Comparison of ENCODE assay signal across 17 mouse cellular contexts in the genomic region with DNA sequence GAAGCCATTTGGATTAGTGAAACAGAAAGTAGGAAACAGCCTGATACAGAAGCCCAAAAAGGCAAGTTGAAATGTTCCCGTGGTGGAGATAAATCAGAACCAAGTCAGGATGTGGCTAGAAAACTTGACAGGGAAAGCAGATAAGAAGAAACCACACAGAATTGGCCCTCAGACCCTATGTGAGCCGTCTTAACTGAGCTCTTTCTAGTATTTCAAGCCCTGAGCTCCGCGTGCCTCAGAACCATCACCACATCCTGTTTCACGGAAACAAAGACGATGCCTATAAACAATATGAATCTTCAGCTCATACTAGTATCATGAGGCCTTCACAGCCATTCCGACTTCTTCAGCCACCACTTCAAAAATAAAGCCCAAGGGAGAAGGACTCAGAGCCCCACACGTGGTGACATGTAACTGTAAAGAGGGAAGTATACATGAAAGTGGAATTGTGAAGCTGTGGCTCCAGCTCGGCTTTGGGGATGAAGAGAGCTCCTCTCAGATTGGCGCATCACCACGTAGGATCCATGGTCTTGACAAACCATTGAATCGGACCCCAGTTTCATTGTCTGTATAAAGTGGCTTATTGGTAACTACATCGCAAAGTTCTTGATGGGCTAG.
DNase-seq lines count a peak whose midpoint lies in the region; ATAC-seq and TF ChIP-seq lines count a peak whose summit lies in the region.
"Had no signal": no experiment of that assay in that cellular context is flagged by ENCODE, and none has a peak within 500 bp of the region (broad histone marks: within the 10 kb centered on the region; RNA-seq: fewer than 3 reads in every experiment).

No protein-coding gene starts in this region.

- H3K9me3 ChIP-seq in kidney, embryonic 14.5 days (ENCODE audit: control insufficient read depth, low read length) = no peaks in the 10 kb centered on the region
- no peaks in the 10 kb centered on the region for H3K9me3 ChIP-seq in midbrain, embryonic 16.5 days (replicated peaks; ENCODE audit: control insufficient read depth, low read length, poor library complexity, severe bottlenecking)
- H3K9me3 ChIP-seq: embryonic facial prominence, embryonic 13.5 days had no signal

- WGBS in kidney, adult 2 months = 79% methylated on average over 13 of the region's 13 CpGs
- 83% methylated on average over 13 of the region's 13 CpGs for WGBS in kidney, embryonic 14.5 days
- WGBS in midbrain, embryonic 16.5 days = 94% methylated on average over 13 of the region's 13 CpGs

- H3K4me3 ChIP-seq in kidney, adult 2 months (ENCODE audit: insufficient read depth, low read depth, low read length) = no peak overlapping the region
- H3K4me3 ChIP-seq in kidney, embryonic 14.5 days (ENCODE audit: low read length) = no peak overlapping the region
- no peak overlapping the region for H3K4me3 ChIP-seq in midbrain, embryonic 16.5 days (ENCODE audit: low read depth, low read length)
- H3K4me3 ChIP-seq: embryonic facial prominence, embryonic 13.5 days; limb, embryonic 12.5 days had no signal

- no peak for TF ChIP-seq CTCF in kidney, adult 2 months (conservative IDR thresholded peaks at IDR 0.05; ENCODE audit: insufficient read depth, insufficient read length, low read depth, low read length)

- DNase-seq in kidney, adult 2 months = peak; percentile 27
- peak; percentile 65 for DNase-seq in CD4-positive, CD25-positive, alpha-beta regulatory T cell, adult 2 months (ENCODE audit: low read depth, low spot score)
- DNase-seq in induced T-regulatory cell, adult 2 months (ENCODE audit: low read depth) = peak; percentile 77
- DNase-seq in spleen, postnatal 36 days (ENCODE audit: low spot score in 2 of 2) = peak; percentile 34 to 41
- no peak for DNase-seq in Muller cell, postnatal 12 days (ENCODE audit: inconsistent ontology term)
- no peak for DNase-seq in ovary, adult 18-20 months (ENCODE audit: low spot score)
- DNase-seq: cerebellum, postnatal 10 days; gastrocnemius, postnatal 10 days; heart, postnatal 14 days; lung, embryonic 14.5 days; midbrain, embryonic 14.5 days; right cerebral cortex, postnatal 14 days had no signal

- H3K9ac ChIP-seq in kidney, embryonic 14.5 days (ENCODE audit: low read depth, low read length) = no peak overlapping the region
- no peak overlapping the region for H3K9ac ChIP-seq in midbrain, embryonic 16.5 days (ENCODE audit: low read depth, low read length)
- H3K9ac ChIP-seq: embryonic facial prominence, embryonic 13.5 days; limb, embryonic 12.5 days; lung, embryonic 14.5 days had no signal

- no peak overlapping the region for H3K27ac ChIP-seq in kidney, adult 2 months (ENCODE audit: insufficient read depth, low read depth, low read length)
- no peak overlapping the region for H3K27ac ChIP-seq in kidney, embryonic 14.5 days (ENCODE audit: low read depth, low read length)
- no peak overlapping the region for H3K27ac ChIP-seq in midbrain, embryonic 16.5 days (ENCODE audit: low read length)
- H3K27ac ChIP-seq: embryonic facial prominence, embryonic 13.5 days; limb, embryonic 12.5 days had no signal

- no peaks in the 10 kb centered on the region; the same call in 1 of the 2 replicates for H3K4me1 ChIP-seq in kidney, adult 2 months (ENCODE audit: control insufficient read depth, insufficient read depth, low read length)
- H3K4me1 ChIP-seq in kidney, embryonic 14.5 days (ENCODE audit: control insufficient read depth, insufficient read depth, low read length) = no peaks in the 10 kb centered on the region
- no peaks in the 10 kb centered on the region for H3K4me1 ChIP-seq in midbrain, embryonic 16.5 days (ENCODE audit: control insufficient read depth, insufficient read depth, low read length)

- H3K36me3 ChIP-seq in kidney, adult 2 months (ENCODE audit: control insufficient read depth, insufficient read depth, low read length) = no peaks in the 10 kb centered on the region
- no peaks in the 10 kb centered on the region for H3K36me3 ChIP-seq in kidney, embryonic 14.5 days (ENCODE audit: control insufficient read depth, insufficient read depth, low read length)
- H3K36me3 ChIP-seq in midbrain, embryonic 16.5 days (ENCODE audit: control insufficient read depth, insufficient read depth, low read length) = no peaks in the 10 kb centered on the region
- H3K36me3 ChIP-seq: embryonic facial prominence, embryonic 13.5 days; limb, embryonic 12.5 days had no signal

- H3K27me3 ChIP-seq in kidney, adult 2 months (replicated peaks; ENCODE audit: control insufficient read depth, insufficient read depth, low read length) = no peaks in the 10 kb centered on the region
- H3K27me3 ChIP-seq in kidney, embryonic 14.5 days (ENCODE audit: control insufficient read depth, insufficient read depth, low read length) = no peaks in the 10 kb centered on the region
- H3K27me3 ChIP-seq in midbrain, embryonic 16.5 days (ENCODE audit: control insufficient read depth, insufficient read depth, low read depth, low read length) = no peaks in the 10 kb centered on the region
- H3K27me3 ChIP-seq: embryonic facial prominence, embryonic 13.5 days; limb, embryonic 12.5 days had no signal

- TF ChIP-seq POLR2A in kidney, adult 2 months (IDR thresholded peaks at IDR 0.05; ENCODE audit: low read depth, low read length) = no peak

- no peak overlapping the region for H3K4me2 ChIP-seq in kidney, embryonic 14.5 days (replicated peaks; ENCODE audit: low read depth, low read length)
- H3K4me2 ChIP-seq in midbrain, embryonic 16.5 days (ENCODE audit: low read length) = no peak overlapping the region
- H3K4me2 ChIP-seq: embryonic facial prominence, embryonic 13.5 days; limb, embryonic 12.5 days; lung, embryonic 14.5 days had no signal

- ATAC-seq in kidney, embryonic 14.5 days (ENCODE audit: low FRiP score, low TSS enrichment) = no peak
- no peak for ATAC-seq in midbrain, embryonic 16.5 days
- ATAC-seq: forebrain, embryonic 14.5 days had no signal

Comparison
In these comparisons a context has a peak if more than half of its experiments do, and no peak if none do; other contexts are left out.
1. DNase-seq: peak in kidney, adult 2 months (single experiment), CD4-positive, CD25-positive, alpha-beta regulatory T cell, adult 2 months (single experiment), induced T-regulatory cell, adult 2 months (single experiment) and spleen, postnatal 36 days (2 of 2); none in Muller cell, postnatal 12 days (single experiment) and ovary, adult 18-20 months (single experiment).